Mouse (Mus musculus): Measurements from ENCODE around the gene Col25a1.

DNA sequence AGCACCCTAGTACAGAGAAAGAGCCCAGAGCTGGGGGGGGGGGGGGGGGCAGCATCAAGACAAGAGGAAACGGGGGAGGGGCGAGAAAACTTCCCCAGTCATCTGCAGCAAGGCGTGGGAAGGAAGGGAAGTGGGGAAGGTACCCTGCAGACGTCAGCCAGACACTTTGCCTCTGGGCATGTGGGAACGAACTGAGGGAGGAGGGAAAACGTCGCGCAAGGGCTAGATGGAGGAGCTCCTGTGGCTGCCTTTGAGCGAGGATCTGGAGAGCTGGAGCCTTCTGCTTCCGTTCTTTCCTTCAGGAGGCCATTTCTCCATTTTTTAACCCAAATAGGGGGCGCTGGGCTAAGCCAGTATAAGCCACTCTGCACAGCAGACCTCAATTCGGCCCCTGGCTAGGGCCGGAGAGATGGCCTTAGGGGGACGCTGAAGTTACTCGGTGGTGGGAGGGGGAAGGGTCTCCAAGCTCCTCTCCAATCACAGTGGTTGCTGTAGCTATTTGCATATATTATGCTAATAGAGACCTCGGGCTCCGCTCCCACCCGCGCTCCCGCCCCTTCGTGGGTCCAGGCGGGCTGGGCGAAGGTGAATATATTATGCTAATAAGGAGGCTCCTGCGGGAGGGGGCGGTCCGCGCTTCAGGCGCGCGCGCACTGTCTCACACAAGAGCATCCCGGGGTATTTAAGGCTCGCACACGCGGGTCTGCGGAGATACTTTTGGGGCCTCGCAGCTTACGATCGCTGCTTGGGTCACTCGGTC lies 49.1 kb downstream of the Col25a1 start:
- no peak for TF ChIP-seq CTCF (IDR thresholded peaks at IDR 0.05; ENCODE audit: extremely low read depth, insufficient read length, insufficient replicate concordance, low read depth, low read length)
- TF ChIP-seq POLR2A (IDR thresholded peaks at IDR 0.05; ENCODE audit: low read depth, low read length): no peak
